Mouse (Mus musculus) testis, postnatal 14 days (tissue): ENCODE results near the gene Plscr3.
"Not testable (repeated sequence)": the region's sequence is repeated elsewhere in the genome, so short reads cannot be mapped to it uniquely, and the experiment has no call there.

Experiments used
- DNase-seq: peaks from one replicate; pipeline ENCODE4 v3.0.0; 2021; ENCODE audit warnings: low spot score

Gene Plscr3

DNA sequence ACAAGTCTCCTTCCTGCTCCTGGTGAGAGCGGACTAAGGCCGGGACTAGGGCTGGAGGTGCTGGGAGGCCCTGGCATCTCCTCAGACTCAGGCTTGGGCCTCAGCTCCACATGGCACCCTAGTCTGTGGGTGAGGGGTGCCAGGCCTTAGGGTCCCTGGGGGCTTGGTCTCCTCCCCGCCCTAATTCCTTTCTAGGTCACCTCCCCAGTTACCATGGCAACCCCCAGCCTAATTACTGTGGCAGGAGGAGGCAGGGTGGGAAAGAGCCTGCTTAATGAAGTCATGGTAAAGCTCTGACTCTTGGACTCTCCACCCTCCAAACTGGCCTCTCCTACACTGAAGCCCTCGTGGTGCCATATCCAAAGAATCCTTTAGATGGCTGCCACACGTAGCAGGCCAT is 17.3 kb upstream of the Plscr3 start:
- DNase-seq = no peak

DNA sequence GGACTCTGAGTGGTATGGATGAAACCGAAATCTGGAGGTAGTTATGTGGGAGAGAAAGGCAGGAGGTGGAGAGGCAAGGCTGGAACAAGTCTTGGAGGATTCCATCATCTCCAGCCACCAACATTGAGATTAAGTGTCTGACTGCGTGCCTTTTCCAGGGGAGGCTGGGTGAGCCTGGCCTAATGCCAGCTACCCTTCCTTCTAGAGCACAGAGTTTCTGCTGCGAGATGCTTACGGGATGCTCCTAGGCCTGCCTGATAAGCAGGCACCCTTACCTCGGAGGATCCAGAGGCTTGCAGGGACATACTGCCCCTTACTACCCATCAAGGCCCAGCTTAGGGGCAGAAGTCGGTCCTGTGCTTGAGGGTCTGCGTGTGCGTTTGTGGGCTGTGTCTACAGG is 12.6 kb upstream of the Plscr3 start:
- no peak for DNase-seq

DNA sequence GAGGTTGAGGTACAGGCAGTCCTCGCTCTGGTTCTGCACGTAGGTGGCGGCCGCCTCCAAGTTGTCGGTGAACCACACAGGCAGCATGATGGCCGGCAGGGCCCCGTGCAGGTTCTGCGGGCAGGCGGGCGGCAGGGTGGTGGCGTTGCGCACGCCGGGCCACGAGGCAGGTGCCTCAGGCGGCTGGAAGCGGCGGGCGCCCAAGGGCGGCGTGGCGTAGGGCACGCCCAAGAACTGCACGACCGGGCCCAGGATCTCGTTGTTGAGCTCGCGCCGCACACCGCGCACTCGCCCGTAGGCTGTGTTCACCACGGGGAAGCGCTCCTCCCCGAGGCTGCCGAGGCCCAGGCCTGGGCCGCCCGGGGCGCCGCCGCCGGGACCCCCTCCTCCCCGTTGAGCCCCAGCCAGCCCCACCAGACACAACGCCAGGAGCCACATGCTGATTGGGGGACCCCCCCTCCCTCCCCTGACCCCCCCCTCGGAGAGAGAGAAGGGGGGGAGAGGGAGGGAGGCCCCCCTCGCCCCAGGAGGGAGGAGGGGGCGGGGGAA is 12.1 kb upstream of the Plscr3 start:
- peak; percentile 65 for DNase-seq

DNA sequence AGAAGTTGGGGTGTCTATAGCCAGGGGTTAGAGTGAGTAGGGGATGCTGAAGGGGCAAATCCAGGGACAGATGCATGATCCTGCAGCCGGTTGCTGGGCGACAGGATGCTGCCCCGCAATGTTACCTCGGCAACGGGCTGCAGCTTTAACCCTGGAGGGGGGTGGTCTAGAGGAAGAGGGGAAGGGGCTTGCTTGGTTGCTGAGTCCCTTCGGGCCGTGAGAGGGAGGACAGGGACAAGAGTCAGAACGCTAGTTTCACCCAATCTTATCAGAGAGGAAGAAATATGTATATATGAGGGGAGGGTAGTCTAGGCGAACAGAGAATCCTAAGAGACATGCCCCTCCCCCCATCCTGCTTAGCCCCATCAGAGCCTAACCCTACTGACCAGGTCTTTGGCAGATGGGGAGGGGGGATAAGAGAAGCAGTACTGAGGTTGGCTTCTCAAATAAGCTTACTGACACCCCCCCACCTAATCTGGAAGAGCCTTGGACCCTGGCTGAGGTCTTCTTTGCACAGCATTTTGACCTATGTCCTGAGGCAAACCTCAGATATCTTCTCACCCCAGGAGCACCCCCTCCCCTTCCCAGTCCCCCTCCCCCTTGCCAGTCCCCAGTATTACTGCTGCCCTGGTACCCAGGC is 10.7 kb upstream of the Plscr3 start:
- DNase-seq = no peak

DNA sequence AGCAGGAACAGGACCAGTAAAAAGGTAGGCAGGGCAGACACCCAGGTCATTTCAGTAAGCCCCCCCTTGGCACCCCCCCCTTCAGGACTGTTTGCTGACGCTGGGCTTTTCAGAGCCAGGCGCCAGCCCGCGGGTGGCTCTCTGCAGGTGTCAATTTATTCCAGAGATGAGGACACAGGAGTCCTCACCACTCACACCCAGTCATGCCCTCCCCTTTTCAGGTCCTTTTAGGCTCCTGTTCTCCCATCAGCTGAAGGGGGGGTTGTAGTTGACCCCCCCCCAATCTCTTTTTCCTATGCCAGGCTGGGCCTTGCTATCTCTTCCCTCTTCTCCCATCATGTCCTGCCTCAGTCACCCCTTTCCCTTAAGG is 10.2 kb upstream of the Plscr3 start:
- DNase-seq = no peak

DNA sequence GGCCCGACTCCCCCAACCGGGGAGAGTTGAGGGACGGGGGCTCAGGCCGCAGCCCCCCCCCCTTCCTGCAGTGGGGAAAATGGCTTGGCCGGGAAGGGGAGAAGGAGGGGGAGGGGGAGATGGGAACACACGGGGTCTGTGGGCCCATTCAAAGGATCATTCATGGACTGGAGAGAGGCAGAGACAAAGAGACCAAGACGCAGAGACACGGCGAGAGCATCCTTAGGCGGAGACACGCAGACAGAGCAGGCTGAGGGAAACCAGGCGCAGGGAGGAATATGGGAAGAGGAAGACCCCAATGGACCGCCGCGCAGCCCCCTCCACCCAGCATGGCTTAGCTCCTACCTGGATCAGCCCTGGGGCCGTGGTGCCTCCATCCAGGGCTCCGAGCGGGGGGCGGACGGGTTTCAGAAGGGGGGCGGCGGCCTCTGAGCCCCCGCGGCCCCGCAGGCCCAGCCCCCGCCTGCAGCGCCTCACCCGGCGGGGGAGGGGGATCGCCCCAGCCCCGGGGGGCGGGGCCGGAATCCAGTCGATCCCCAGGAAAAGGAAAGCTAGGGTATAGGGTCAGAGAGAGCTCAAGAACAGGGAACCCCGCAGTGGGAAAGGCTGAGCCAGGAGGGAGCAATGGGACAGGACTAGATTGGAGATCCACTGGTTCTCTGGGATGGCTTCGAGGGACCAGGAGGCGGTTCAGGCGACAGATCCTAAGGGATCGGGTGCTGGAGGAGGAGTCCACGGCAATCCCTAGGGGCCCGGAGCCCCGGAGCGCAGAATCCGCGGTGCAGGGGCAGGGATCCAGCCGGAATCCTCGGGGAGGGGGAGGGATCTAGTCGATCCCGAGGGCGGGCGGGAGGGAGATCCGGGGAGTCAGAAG is 9.2 kb upstream of the Plscr3 start:
- DNase-seq = peak; percentile 41

DNA sequence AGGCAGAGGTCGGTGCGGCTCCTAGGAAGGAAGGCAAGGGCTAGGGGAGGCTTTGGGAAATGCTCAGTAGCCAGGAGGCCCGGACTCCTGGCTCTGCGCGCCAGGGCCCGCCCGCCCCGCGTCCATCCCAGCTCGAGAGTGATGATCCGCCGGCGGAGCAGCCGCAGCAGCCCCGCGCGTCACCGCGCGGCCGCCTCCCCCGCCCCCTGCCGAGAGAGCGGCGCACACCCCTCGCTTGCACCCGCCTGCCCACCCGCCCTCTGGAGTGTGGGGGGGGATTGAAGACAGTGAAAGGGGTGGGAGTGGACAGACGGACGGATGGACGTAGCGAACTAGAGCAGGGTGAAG is 8.6 kb upstream of the Plscr3 start, which contains the start of gene Nlgn2:
Nlgn2 (minus strand) TSS at position 181 of the 348 bp plus-strand sequence.
- no peak for DNase-seq

DNA sequence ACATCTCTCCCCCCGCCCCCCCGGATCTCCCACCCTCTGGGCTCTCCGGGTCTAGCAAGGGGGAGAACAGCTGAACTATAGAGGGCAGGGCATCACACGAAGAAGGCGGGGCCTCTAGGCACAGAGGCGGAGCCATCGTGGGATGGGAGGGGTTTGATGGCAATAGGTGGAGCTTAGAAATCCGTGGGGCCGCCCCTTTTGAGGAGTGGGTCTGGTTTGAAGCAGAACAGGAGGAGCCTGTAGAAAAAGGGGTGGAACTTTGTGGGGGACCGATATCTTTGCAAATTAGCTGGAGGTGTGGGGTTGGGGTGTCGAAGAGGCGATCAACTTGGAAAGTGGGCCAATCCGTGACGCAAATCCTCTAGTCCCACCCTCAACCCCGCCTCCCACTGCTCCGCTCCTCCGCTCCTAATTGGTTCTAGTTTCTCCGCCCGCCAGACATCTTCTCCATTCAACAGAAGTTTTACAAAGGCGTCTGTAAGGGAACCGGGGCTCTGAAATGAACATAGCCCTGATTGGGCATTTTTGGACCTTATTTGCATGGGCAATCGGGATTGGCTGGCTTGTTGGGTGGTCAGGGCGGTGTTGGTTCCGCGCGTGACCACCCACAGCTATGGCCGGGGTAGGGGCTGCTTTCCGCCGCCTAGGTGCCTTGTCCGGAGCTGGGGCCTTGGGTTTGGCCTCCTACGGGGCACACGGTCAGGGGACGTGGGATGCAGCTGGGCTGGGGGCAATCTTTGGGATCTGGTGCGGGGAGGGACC is 8.0 kb upstream of the Plscr3 start, which contains the start of gene Tmem256:
Tmem256 (plus strand) TSS at position 563 of the 762 bp plus-strand sequence.
- peak; percentile 94 for DNase-seq

DNA sequence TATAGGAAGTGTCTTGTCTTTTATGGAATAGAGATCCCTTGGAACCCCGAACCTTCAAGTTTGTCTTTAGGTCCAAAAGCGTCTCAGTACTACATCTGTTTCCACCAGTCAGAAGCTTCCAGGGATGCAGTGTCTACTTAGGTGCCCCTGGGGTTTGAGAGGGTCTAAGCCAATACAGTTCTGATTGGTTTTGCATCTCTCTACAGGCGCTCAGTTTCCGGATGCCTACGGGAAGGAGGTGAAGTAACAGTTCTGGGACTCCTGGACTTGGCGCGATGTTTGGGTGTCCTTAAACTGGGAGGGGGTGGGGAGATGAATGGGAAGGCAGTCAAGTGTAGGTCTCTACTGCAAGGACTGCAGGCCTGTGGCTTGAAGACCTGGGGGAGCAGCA is 7.5 kb upstream of the Plscr3 start:
- no peak for DNase-seq

DNA sequence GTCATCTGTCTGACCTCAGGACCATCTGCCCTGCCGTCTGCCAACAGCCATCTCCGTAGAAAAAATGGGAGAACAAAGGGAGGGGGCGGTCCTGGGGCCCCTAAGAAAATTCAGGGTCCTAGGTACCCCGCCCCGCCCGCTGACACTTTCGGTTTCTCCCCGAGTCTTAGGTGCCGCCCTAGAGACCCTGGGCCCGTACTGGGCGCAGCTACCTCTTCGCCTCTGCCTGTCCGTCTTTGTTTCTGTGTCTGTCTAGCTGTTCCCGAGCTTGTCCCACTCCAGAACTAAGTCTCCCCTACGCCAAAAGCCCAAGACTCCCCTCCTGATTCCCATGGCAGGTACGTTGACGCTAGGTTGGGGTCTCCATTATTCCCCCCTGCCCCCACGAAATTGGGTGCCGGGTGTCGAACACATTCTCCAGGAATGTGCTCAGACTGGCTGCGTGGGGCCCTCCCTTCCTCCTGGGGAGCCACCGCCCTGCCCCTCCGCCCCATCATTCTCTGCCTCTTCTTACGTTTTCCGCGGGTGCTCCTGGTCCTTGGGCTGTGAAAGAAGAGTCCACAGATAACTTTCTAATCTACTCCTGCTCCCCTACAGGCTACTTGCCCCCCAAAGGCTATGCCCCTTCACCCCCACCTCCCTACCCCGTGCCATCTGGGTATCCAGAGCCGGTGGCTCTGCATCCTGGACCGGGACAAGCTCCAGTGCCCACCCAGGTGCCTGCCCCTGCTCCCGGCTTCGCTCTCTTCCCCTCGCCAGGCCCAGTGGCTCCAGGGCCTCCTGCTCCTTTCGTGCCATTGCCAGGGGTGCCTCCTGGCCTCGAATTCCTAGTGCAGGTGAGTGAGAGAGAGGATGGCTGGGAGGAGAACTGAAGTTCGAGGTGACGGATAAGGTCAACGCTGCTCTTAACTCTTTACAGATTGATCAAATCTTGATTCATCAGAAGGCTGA is 837 bp downstream of the Plscr3 start:
- no peak for DNase-seq

DNA sequence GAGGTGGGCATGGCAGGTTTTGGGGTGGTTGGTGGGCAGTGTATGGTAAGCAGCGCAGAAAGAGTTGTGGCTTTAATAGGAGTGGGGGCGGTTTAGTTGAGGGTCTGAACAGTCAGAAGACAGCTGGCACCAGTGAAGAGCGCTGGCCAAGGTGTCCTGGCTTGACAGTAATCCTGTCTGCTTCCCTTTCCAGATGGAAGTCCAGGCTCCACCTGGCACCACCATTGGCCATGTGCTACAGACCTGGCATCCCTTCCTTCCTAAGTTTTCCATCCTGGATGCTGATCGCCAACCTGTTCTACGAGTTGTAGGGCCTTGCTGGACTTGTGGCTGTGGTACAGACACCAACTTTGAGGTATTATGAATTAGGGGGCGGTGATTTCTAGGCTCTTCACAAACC is 1.8 kb downstream of the Plscr3 start:
- DNase-seq = no peak

DNA sequence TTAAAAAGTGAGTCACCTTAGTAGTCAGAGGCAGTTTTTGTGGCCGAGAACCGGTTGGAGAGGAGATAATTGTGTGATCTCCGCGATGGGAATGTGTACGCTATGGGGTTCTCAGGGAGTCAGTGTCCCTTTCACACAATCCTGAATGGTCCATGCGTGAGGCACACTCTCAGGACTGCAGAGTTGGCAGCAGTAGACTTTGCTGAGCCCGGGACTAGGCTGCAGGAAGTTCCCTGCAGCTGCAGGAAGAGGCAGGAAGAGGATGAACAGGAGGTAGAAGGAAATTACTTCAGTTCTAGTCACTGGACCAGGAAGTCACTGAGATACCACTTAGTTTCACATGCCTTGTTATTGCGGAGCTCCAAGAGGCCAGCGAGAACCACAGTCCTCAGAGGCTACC is 3.0 kb downstream of the Plscr3 start:
- DNase-seq = no peak

DNA sequence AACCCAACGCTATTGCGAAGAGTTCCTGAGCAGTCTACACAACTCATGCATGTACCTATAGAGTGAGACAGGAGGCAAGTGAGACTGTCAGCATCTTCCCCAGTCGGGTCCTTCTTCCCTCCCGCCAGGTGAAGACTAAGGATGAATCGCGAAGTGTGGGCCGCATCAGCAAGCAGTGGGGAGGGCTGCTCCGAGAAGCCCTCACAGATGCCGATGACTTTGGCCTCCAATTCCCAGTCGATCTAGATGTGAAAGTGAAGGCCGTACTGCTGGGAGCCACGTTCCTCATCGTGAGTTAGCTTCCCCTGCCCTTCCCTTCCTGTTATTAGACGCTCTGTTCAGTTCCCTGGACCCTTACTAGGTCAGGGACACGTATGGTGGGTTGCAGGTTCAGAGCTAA is 3.7 kb downstream of the Plscr3 start:
- no peak for DNase-seq

DNA sequence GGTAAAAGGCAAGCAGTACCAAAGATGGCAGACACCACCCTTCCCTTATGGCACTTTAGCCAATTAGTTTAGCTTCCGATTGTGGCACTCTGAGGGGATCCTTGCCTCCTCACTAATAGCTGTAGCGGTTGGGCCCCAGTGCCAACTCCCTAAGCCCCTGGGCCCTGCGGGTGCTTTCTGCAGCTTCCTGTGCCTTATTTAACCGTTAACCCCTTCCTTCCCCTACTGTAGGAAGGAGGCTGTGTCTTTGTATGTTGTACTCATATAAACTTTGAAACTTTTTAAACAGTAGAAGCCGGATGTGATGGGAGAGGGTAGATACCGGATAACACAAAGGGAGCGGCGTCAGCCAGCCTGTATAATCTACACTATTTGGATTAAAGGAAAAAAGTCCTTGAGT is 4.6 kb downstream of the Plscr3 start:
- no peak for DNase-seq

DNA sequence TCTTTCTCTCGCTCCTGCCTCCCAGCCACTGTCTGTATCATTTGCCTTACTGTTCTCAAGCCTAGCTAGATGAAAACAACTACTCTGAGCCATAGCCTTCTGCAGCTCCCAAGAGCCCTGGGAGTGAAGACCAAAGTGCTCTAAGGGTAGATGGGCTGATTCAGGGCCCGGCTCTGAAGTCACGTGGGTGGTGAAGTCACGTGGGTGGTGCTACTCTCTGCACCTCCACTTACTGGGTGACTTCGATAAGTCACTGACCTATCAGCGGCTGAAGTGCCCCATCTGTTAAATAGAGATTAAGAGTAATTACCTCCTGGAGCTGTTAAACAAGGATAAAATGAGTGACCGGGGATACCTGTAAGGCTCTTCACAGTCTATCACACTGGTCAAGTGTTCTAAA is 7.8 kb downstream of the Plscr3 start:
- DNase-seq = no peak

DNA sequence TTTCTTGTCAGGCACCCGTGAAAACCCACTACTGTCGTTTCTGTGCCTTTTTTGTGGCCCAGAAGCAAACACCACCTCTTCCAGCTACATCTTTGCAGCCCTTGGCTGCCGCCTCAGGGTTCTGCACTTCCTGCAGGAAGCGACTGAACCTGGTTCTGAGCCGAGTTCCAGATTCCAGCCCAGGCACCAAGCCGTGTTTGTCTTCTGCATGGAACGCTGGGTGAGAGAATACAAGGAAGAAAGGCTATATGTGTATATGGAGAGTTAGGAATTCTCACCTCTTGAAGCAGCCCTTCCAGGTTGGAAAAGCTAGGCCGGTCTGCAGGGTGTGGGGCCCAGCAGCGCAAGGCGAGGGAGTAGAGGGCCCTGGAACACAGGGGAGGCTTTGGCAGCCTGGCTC is 8.5 kb downstream of the Plscr3 start:
- DNase-seq = no peak

DNA sequence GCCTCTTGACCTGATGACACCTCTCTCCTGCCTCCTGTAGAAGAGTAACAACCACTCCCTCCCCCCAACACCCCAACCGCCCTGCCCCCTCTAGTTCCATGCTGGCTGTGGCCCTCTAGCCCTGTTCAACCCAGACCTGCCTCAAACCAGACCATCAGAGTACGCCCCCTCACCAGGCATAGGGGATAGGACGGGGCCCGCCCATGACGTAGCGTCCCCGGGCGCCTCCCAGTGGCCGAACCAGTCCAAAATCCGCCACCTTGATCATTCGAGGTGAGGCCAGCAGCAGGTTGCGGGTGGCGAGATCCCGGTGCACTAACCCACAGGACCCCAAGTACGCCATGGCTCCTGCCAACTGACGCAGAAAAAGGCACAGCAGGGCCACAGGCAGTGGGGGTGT is 9.2 kb downstream of the Plscr3 start:
- DNase-seq = no peak

DNA sequence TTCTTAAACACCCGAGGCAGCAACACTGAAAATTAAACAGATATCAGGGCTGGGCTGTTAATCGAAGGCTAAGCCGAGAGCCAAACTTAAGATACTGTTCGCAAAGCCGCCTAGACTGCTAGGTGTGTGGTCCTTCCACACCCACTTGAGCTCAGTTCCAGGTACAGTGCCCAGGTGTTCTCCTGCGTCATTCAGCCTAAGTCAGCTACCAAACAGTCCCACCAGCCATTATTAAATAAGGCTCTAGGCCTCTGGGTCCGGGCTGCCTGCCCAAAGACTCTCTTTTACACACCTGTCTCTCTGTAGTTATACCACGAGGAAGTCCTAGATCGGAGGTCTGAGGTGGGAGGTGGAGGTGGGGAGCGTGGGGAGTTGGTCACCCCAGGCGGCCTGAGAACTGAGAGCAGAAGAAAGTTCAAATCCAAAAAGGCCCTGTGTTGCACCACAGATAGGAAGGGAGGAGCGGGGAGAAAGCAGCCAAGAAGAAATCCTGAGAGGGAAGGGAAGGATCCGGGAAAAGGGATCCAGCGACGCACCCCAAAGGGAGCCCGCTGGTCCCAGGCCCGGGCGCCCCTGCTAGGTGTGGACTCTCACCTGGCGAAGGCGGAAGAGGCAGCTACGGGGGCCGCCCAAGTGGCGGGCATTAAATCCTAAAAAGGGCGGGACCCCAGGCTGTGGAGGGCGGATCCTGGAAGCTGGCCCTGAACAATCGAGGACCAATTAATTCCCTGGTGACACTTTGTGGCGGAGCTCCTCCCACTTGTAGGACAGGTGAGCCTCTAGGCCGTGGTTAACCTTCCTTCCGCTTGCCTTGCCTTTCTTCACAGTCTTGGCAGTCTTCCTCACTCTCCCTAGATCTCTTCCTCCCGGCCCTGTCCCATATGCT is 12.2 kb downstream of the Plscr3 start, which contains the start of gene Tnk1:
Tnk1 (minus strand) TSS at position 618 of the 886 bp plus-strand sequence.
- no peak for DNase-seq

DNA sequence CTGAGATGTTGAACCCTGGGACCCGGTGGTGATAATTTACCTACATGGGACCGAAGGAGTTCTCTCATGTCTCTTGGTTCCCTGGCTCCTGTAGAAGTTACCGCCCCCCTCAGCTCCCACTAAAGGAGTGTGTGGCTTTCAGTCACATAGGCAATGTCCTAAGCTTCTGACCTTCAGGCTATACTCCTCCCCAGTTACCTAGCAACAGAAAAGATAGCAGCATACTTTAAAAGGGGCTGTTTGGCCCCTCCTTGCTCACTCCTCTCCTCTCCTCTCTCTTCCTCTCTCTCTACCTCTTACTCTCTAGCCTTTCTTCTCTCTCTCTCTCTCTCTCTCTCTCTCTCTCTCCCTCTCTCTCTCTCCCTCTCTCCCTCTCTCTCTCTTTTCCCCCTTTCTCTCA is 17.6 kb downstream of the Plscr3 start:
- DNase-seq = not testable (repeated sequence)

DNA sequence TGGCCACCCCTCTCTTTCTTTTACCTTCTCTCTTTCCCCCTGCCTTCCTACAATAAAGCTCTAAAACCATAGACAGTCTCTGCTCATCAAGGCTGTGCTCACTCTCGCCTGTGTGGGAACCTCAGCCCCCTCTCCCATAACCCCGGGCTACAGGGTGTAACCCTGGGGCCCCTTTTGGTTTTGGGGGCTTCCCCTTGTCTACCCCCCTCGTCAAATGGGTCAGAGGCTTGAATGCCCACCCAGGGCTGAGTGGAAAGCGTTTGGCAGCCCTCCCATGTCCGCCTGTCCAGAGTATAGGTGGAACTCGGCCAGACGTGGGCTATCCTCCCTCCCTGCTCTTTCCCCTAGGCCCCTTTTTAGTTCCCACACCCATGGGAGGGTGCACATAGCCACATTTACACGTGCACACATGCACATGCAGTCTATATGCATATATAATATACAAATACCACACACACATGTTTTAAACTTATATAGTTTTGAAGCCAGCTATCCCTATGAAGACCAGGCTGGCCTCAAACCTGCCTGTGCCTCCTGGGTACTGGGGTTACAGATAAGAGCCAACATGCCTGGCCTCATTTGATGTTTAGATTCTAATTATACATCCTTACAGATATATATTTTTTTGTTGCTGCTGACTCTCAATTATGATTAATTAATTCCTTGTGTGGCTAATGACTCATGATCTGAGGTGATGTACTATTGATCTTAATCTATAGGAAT is 18.1 kb downstream of the Plscr3 start:
- no peak for DNase-seq
